Mouse (Mus musculus) stomach, embryonic 15.5 days (tissue): ENCODE data around the gene Slc35f6. TPM values are rescaled to one million over a fixed set of nuclear protein-coding genes. Genes with fewer than 3 reads are reported as not detected.

Experiments used
- ATAC-seq: fragments of 200-750 bp; cut with Nextera tagmentation; 2 replicates; pipeline ENCODE4 v1.8.0; 2017; ENCODE audit warnings: low read depth, moderate number of reproducible peaks, moderate TSS enrichment; ENCODE audit not compliant: insufficient read depth, low FRiP score
- H3K27ac ChIP-seq: fragments of 300-500 bp; sonication (generic); 2 replicates; pipeline ENCODE4 v1.5.1; 2015; ENCODE audit warnings: mild to moderate bottlenecking, inconsistent platforms
- H3K27me3 ChIP-seq: fragments of 300-500 bp; sonication (generic); replicated peaks from 2 replicates; pipeline ENCODE4 v1.6.1; 2015; ENCODE audit warnings: inconsistent platforms
- H3K36me3 ChIP-seq: fragments of 300-500 bp; sonication (generic); 2 replicates; pipeline ENCODE4 v1.6.1; 2015; ENCODE audit warnings: inconsistent platforms
- H3K4me1 ChIP-seq: fragments of 300-500 bp; sonication (generic); 2 replicates; pipeline ENCODE4 v1.6.1; 2015; ENCODE audit warnings: inconsistent platforms
- H3K4me2 ChIP-seq: fragments of 300-500 bp; sonication (generic); 2 replicates; pipeline ENCODE4 v1.6.1; 2015; ENCODE audit warnings: mild to moderate bottlenecking, inconsistent platforms
- H3K4me3 ChIP-seq: fragments of 300-500 bp; sonication (generic); replicated peaks from 2 replicates; pipeline ENCODE4 v1.5.1; 2015; ENCODE audit warnings: inconsistent platforms
- H3K9ac ChIP-seq: fragments of 300-500 bp; sonication (generic); 2 replicates; pipeline ENCODE4 v1.6.1; 2015; ENCODE audit warnings: inconsistent platforms
- H3K9me3 ChIP-seq: fragments of 300-500 bp; sonication (generic); 2 replicates; pipeline ENCODE4 v1.6.1; 2016; ENCODE audit warnings: inconsistent platforms
- WGBS: fragments of 180-500 bp; shearing (Covaris S2); methylation state at CpG from one replicate; pipeline ENCODE4 v1.1.7; 2015; 5-methylcytosine and 5-hydroxymethylcytosine counted together
- polyA plus RNA-seq: library from polyadenylated mRNA; unstranded; fragments of >200 nt; fragmentation: Nextera tagmentation; extraction: Ambion mirVana; gene quantifications from 2 replicates; pipeline ENCODE4 v1.2.1, GENCODE M21; 2015

Gene Slc35f6
- 26.8 and 27.9 TPM in 2 replicates for polyA plus RNA-seq

GRCm38 (mm10) chr5:30647815-30648560 is at the start of gene Slc35f6:
Gene Slc35f6 (plus strand): TSS chr5:30647933.
- ATAC-seq, result peak; percentile 90
- Histone ChIP-seq H3K27me3 (no peaks in the 10 kb centered on the region), H3K4me1 (peaks cover 24% of the 10 kb centered on the region), H3K4me2 (peak within 1 kb of the TSS; percentile 78), H3K4me3 (peak within 1 kb of the TSS; percentile 78), H3K36me3 (no peaks in the 10 kb centered on the region), H3K27ac (peak within 1 kb of the TSS; percentile 61; the same call in 1 of the 2 replicates), H3K9me3 (no peaks in the 10 kb centered on the region), H3K9ac (peak within 1 kb of the TSS; percentile 45)
- under 1% methylated on average over 38 of the region's 38 CpGs for WGBS

- H3K27ac ChIP-seq, result no peak overlapping the region
- 0 out of 2 replicates have a peak, but pooled peaks cover 8% of the 10 kb centered on the region for H3K4me1 ChIP-seq
- no peak overlapping the region for H3K4me2 ChIP-seq
- H3K4me3 ChIP-seq, result no peak overlapping the region
- H3K27me3 ChIP-seq, result no peaks in the 10 kb centered on the region
- H3K9me3 ChIP-seq, result no peaks in the 10 kb centered on the region
- H3K36me3 ChIP-seq, result no peaks in the 10 kb centered on the region
- no peak overlapping the region for H3K9ac ChIP-seq
- WGBS, result 34% methylated on average over 4 of the region's 4 CpGs
- no peak for ATAC-seq
Observed at GRCm38 (mm10) chr5:30601397-30601796, 46.3 kb upstream of the Slc35f6 start.

- H3K36me3 ChIP-seq, result no peaks in the 10 kb centered on the region
- H3K27me3 ChIP-seq, result no peaks in the 10 kb centered on the region
- no peak for ATAC-seq
- H3K9ac ChIP-seq, result no peak overlapping the region
- H3K4me3 ChIP-seq, result no peak overlapping the region
- no peak overlapping the region for H3K27ac ChIP-seq
- WGBS, result 76% methylated on average over 3 of the region's 3 CpGs
- no peaks in the 10 kb centered on the region for H3K9me3 ChIP-seq
- H3K4me1 ChIP-seq, result 0 out of 2 replicates have a peak, but pooled peaks cover 8% of the 10 kb centered on the region
- H3K4me2 ChIP-seq, result no peak overlapping the region
Observed at GRCm38 (mm10) chr5:30603255-30603654, 44.5 kb upstream of the Slc35f6 start.

- no peak overlapping the region for H3K4me3 ChIP-seq
- 69% methylated on average over 4 of the region's 4 CpGs for WGBS
- no peaks in the 10 kb centered on the region for H3K27me3 ChIP-seq
- 0 out of 2 replicates have a peak, but pooled peaks cover 8% of the 10 kb centered on the region for H3K4me1 ChIP-seq
- ATAC-seq, result no peak
- no peak overlapping the region for H3K27ac ChIP-seq
- H3K36me3 ChIP-seq, result no peaks in the 10 kb centered on the region
- H3K4me2 ChIP-seq, result no peak overlapping the region
- no peaks in the 10 kb centered on the region for H3K9me3 ChIP-seq
- no peak overlapping the region for H3K9ac ChIP-seq
Observed at GRCm38 (mm10) chr5:30603926-30604325, 43.8 kb upstream of the Slc35f6 start.

- no peaks in the 10 kb centered on the region for H3K9me3 ChIP-seq
- no peaks in the 10 kb centered on the region for H3K36me3 ChIP-seq
- no peak overlapping the region for H3K4me2 ChIP-seq
- 72% methylated on average over 8 of the region's 8 CpGs for WGBS
- H3K9ac ChIP-seq, result no peak overlapping the region
- H3K27ac ChIP-seq, result no peak overlapping the region
- no peak overlapping the region for H3K4me3 ChIP-seq
- no peaks in the 10 kb centered on the region for H3K27me3 ChIP-seq
- ATAC-seq, result no peak
- H3K4me1 ChIP-seq, result 0 out of 2 replicates have a peak, but pooled peaks cover 8% of the 10 kb centered on the region
Observed at GRCm38 (mm10) chr5:30604769-30605188, 43.0 kb upstream of the Slc35f6 start.

- no peaks in the 10 kb centered on the region for H3K9me3 ChIP-seq
- ATAC-seq, result no peak
- 77% methylated on average over 6 of the region's 6 CpGs for WGBS
- no peaks in the 10 kb centered on the region for H3K36me3 ChIP-seq
- no peak overlapping the region for H3K4me3 ChIP-seq
- no peaks in the 10 kb centered on the region for H3K27me3 ChIP-seq
- H3K27ac ChIP-seq, result no peak overlapping the region
- H3K9ac ChIP-seq, result no peak overlapping the region
- 0 out of 2 replicates have a peak, but pooled peaks cover 8% of the 10 kb centered on the region for H3K4me1 ChIP-seq
- H3K4me2 ChIP-seq, result no peak overlapping the region
Observed at GRCm38 (mm10) chr5:30605649-30606048, 42.1 kb upstream of the Slc35f6 start.

GRCm38 (mm10) chr5:30606424-30607073 is 41.2 kb upstream of the Slc35f6 start:
- no peak for ATAC-seq
- Histone ChIP-seq H3K9ac (no peak overlapping the region), H3K27ac (no peak overlapping the region), H3K36me3 (no peaks in the 10 kb centered on the region), H3K4me3 (no peak overlapping the region), H3K9me3 (no peaks in the 10 kb centered on the region), H3K4me2 (no peak overlapping the region), H3K27me3 (no peaks in the 10 kb centered on the region), H3K4me1 (0 out of 2 replicates have a peak, but pooled peaks cover 8% of the 10 kb centered on the region)
- 74% methylated on average over 16 of the region's 16 CpGs for WGBS

- 85% methylated on average over 7 of the region's 7 CpGs for WGBS
Observed at GRCm38 (mm10) chr5:30609094-30609493, 38.6 kb upstream of the Slc35f6 start.

GRCm38 (mm10) chr5:30609918-30610645 is 37.7 kb upstream of the Slc35f6 start:
- Histone ChIP-seq H3K36me3 (no peaks in the 10 kb centered on the region), H3K27me3 (no peaks in the 10 kb centered on the region), H3K9me3 (no peaks in the 10 kb centered on the region), H3K9ac (no peak overlapping the region), H3K4me2 (no peak overlapping the region), H3K4me1 (peaks cover 23% of the 10 kb centered on the region), H3K27ac (no peak overlapping the region), H3K4me3 (no peak overlapping the region)
- ATAC-seq, result no peak
- WGBS, result 79% methylated on average over 8 of the region's 8 CpGs

More at GRCm38 (mm10) chr5:30609094-30609493, 38.6 kb upstream of the Slc35f6 start:
- Histone ChIP-seq H3K9ac (no peak overlapping the region), H3K27ac (no peak overlapping the region), H3K4me3 (no peak overlapping the region), H3K36me3 (no peaks in the 10 kb centered on the region), H3K27me3 (no peaks in the 10 kb centered on the region), H3K9me3 (no peaks in the 10 kb centered on the region), H3K4me2 (no peak overlapping the region), H3K4me1 (peaks cover 20% of the 10 kb centered on the region)
- ATAC-seq, result no peak

- peaks cover 31% of the 10 kb centered on the region for H3K4me1 ChIP-seq
- H3K27ac ChIP-seq, result no peak overlapping the region; the same call in 1 of the 2 replicates
- no peak overlapping the region for H3K4me2 ChIP-seq
- no peak overlapping the region for H3K9ac ChIP-seq
- H3K9me3 ChIP-seq, result no peaks in the 10 kb centered on the region
- WGBS, result 45% methylated on average over 1 of the region's 1 CpGs
- no peak overlapping the region for H3K4me3 ChIP-seq
- no peaks in the 10 kb centered on the region for H3K27me3 ChIP-seq
- H3K36me3 ChIP-seq, result no peaks in the 10 kb centered on the region
- no peak for ATAC-seq
Observed at GRCm38 (mm10) chr5:30611091-30611490, 36.6 kb upstream of the Slc35f6 start.

- no peak overlapping the region for H3K9ac ChIP-seq
- H3K36me3 ChIP-seq, result no peaks in the 10 kb centered on the region
- no peak overlapping the region for H3K27ac ChIP-seq
- H3K4me1 ChIP-seq, result peaks cover 37% of the 10 kb centered on the region
- no peak for ATAC-seq
- no peak overlapping the region for H3K4me2 ChIP-seq
- H3K27me3 ChIP-seq, result no peaks in the 10 kb centered on the region
- H3K9me3 ChIP-seq, result no peaks in the 10 kb centered on the region
- WGBS, result 43% methylated on average over 3 of the region's 3 CpGs
- no peak overlapping the region for H3K4me3 ChIP-seq
Observed at GRCm38 (mm10) chr5:30611689-30612088, 36.0 kb upstream of the Slc35f6 start.
